Mouse (Mus musculus): ENCODE data around the gene Efna4.

DNA sequence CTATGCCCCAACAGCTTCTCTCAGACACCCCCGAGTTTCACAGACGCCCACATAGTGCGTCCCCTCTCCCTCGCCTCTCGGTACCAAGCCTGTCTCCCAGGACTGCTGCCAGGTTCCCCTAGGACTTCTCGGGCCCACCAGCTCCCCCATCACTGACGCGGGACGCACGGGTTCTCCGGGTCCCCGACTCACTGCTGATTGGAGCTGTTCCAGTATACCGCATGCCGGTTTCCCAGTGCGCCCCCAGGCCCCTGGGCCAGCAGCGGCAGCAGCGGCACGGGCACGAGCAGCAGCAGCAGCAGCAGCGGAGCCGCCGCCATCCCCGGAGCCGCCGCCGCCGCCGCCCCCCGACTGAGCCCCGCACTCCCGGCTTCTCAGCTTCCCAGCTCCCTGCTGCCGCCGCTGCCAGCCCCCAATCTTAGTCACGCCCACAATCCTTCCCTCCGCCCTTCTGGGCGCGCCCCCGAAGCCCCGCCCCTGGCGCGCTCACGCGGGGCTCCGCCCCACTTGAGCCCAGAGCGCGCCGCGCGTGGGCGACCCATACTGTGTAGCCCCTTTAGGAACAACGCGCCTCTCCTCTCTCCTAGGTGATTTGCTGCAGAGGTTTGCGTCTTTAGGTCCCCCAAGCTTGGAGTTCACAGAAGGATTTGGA lies 15.2 kb downstream of the Efna4 start, which contains the start of gene Efna3:
- TF ChIP-seq GATA1 (IDR thresholded peaks at IDR 0.05; ENCODE audit: borderline replicate concordance, low read length): no peak
- TF ChIP-seq FLI1 (IDR thresholded peaks at IDR 0.05; ENCODE audit: low read length): no peak

All from megakaryocyte, embryonic 14.5 days (primary cell).